Mouse (Mus musculus) lung, adult 2 months (tissue): ENCODE measurements around the gene Dab2. TPM values are rescaled to one million over a fixed set of nuclear protein-coding genes. Genes with fewer than 3 reads are reported as not detected.

Source experiments
- DNase-seq: peaks from one replicate; pipeline ENCODE4 v3.0.0; 2022
- H3K4me1 ChIP-seq: fragments of 200-500 bp; 2 replicates; pipeline ENCODE4 v1.6.1; 2011; ENCODE audit warnings: low read length; ENCODE audit not compliant: control insufficient read depth, insufficient read depth
- H3K4me3 ChIP-seq: fragments of 200-500 bp; replicated peaks from 2 replicates; pipeline ENCODE3; 2011; ENCODE audit warnings: low read depth, mild to moderate bottlenecking, control low read depth, low read length; ENCODE audit errors: extremely low read depth
- CTCF ChIP-seq: fragments of 200-500 bp; IDR thresholded peaks from 2 replicates; pipeline ENCODE4 v1.5.1; 2011; ENCODE audit warnings: mild to moderate bottlenecking, low read length, control low read depth; ENCODE audit not compliant: insufficient read depth
- POLR2A ChIP-seq: fragments of 200-500 bp; IDR thresholded peaks from 2 replicates; pipeline ENCODE4 v1.6.1; 2011; ENCODE audit warnings: low read depth, mild to moderate bottlenecking, control low read depth, low read length, borderline replicate concordance; ENCODE audit errors: extremely low read depth
- WGBS: fragments of 180-500 bp; shearing (Covaris S2); methylation state at CpG from one replicate; pipeline ENCODE4 v1.1.7; 2018; 5-methylcytosine and 5-hydroxymethylcytosine counted together
- polyA plus RNA-seq: library from polyadenylated mRNA; depleted of rRNA; stranded (reverse); fragments of >200 nt; gene quantifications from 2 replicates; pipeline ENCODE4 v1.2.3, GENCODE M21; 2012

Dab2 gene
- polyA plus RNA-seq, 1 experiment, result 43.4 TPM

DNA sequence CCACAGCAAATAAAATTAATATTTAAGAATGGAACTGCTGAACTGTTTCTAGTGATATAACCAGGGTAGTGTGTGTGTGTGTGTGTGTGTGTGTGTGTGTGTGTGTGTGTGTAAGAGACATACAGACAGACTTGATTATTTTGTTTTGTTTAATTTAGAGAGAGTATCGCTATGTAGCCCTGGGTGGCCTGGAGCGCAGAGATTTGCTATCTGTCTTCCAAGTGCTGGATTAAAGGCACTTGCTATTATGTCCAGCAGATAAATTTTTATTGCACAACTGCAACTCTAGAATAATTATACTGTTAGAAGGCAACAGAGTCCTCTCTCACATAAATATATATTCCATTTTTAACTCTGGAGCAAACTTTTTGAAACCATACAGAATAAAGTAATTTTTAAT is 102.8 kb downstream of the Dab2 start:
- no peak for DNase-seq

DNA sequence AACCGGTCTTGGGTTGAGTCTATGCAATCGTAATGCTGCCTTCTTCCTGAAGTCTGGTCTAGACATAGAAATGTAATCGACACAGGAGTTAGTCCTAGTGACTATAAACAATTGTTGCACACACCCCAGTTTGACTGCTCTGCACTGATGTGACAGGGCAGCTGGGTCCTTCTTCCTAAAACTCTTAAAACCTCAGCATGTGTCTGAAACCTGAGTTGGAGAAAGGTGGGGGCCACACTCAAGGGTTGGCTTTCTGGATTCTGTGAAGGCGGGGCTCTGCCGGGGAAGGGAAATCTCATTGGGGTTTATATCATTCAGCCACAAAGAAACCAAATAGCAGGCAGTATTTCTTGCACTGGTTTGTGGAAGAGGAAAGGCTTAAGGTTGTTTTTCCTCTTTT is 104.6 kb downstream of the Dab2 start:
- WGBS, result 60% methylated on average over 5 of the region's 5 CpGs
- 0 out of 2 replicates have a peak, but pooled peaks cover 3% of the 10 kb centered on the region for H3K4me1 ChIP-seq
- no peak for DNase-seq
- TF ChIP-seq CTCF (no peak), POLR2A (no peak)
- no peak overlapping the region for H3K4me3 ChIP-seq

More for the DNA sequence above, 102.8 kb downstream of the Dab2 start:
- 62% methylated on average over 2 of the region's 2 CpGs for WGBS
- Histone ChIP-seq H3K4me3 (no peak overlapping the region), H3K4me1 (0 out of 2 replicates have a peak, but pooled peaks cover 3% of the 10 kb centered on the region)
- no peak for TF ChIP-seq POLR2A
- TF ChIP-seq CTCF, result no peak

DNA sequence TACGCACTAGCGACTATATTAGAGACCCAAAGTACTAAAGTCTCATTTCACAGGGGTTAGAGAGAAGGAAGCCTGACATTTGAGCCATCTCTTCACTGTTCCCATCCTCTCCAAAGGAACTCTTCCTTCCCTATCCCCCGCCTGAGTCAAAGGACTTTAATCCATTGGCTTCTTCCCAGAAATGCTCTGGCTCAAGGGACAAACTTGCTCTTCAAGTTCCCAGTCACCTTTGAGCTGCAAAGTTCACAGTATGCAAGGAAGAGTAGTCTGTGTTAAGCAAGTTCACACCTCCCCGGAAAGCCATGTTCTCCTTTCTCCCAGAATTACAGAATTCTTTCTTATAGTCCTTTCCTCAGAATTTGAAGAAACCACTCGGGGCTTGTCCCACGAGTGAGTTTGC is 107.2 kb downstream of the Dab2 start:
- 84% methylated on average over 6 of the region's 6 CpGs for WGBS
- no peak for DNase-seq
- TF ChIP-seq POLR2A, result no peak
- TF ChIP-seq CTCF, result no peak

DNA sequence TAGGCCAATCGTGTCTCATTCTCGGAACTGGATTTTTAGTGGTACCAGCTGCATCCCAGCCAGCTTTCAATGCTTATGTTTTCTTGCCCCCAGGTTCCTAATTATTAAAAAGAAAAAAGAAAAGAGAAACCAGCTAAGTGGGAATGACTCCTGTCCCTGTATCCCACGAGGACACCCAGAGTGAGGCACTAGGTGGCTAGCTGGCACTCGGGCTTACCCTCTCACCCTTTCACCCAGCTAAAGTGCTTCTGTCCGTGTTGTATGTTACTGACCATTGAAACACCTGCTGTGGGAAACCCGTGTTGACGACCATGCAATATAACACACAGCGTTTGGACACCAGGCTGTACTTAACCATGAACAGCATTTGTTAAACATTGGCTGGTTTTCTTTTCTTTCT is 109.4 kb downstream of the Dab2 start:
- DNase-seq, result no peak
- TF ChIP-seq POLR2A (no peak), CTCF (no peak)
- Histone ChIP-seq H3K4me3 (no peak overlapping the region), H3K4me1 (0 out of 2 replicates have a peak, but pooled peaks cover 3% of the 10 kb centered on the region)
- 79% methylated on average over 8 of the region's 8 CpGs for WGBS

More for the DNA sequence above, 107.2 kb downstream of the Dab2 start:
- Histone ChIP-seq H3K4me3 (no peak overlapping the region), H3K4me1 (0 out of 2 replicates have a peak, but pooled peaks cover 3% of the 10 kb centered on the region)

DNA sequence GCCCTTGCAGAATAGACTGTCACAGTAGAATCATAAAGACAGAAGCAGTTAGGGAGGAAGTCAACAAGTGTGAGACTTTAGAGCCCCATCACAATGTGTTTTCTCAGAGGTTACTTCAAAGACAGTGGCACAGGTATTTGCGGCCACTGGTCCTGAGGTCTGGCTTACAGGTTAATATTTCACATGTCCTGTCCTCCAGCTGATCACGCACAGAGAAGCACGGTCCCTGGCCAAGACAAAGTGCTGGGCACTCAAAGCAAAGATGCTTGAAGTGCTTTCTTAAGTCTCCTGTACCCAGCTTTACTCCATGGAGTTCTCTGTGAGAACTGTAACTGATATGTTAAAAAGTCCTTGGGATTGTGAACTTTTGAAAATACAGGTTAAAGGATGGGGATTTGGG is 110.6 kb downstream of the Dab2 start:
- WGBS, result 73% methylated on average over 3 of the region's 3 CpGs
- TF ChIP-seq CTCF (no peak), POLR2A (no peak)

DNA sequence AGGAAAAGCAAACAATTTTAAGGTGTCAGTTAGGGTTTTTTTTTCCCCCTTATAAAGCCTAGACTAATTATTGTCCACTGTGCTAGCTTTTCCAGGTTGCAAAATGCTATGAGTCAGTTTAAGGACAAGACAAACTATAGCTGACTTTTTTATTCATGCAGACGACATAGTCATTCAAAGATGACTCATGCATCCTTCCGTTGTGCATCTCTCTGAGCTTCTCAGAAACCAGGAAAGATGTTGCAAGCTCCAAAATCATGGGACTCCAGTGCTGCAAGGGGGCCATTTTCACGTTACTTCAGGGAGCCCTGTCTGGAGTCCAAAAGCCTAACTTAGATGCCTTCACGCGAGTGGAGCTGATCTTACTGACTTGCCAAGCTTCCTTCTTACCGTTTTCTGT is 111.7 kb downstream of the Dab2 start:
- WGBS, result 58% methylated on average over 6 of the region's 6 CpGs
- DNase-seq, result no peak
- TF ChIP-seq POLR2A, result no peak
- TF ChIP-seq CTCF, result no peak
- Histone ChIP-seq H3K4me3 (no peak overlapping the region), H3K4me1 (0 out of 2 replicates have a peak, but pooled peaks cover 3% of the 10 kb centered on the region)

More for the DNA sequence above, 110.6 kb downstream of the Dab2 start:
- no peak for DNase-seq
- Histone ChIP-seq H3K4me3 (no peak overlapping the region), H3K4me1 (0 out of 2 replicates have a peak, but pooled peaks cover 3% of the 10 kb centered on the region)

DNA sequence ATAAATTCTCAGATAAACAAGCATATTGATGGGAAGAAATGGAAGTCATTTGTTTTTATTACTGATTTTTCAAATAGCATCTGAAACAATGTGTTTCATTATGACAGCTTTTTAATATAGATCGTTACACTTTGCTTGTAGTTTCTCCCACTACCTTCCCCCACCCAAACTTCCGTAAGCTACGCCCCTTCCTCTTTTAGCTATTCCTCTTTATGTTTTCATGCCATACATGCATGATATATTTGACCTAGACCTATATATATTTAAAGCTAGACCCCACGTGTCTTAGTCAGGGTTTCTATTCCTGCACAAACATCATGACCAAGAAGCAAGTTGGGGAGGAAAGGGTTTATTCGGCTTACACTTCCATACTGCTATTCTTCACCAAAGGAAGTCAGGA is 115.7 kb downstream of the Dab2 start:
- WGBS, result 66% methylated on average over 5 of the region's 5 CpGs
- no peak overlapping the region for H3K4me3 ChIP-seq
- no peak for TF ChIP-seq CTCF
- TF ChIP-seq POLR2A, result no peak
- H3K4me1 ChIP-seq, result no peaks in the 10 kb centered on the region
- DNase-seq, result no peak

DNA sequence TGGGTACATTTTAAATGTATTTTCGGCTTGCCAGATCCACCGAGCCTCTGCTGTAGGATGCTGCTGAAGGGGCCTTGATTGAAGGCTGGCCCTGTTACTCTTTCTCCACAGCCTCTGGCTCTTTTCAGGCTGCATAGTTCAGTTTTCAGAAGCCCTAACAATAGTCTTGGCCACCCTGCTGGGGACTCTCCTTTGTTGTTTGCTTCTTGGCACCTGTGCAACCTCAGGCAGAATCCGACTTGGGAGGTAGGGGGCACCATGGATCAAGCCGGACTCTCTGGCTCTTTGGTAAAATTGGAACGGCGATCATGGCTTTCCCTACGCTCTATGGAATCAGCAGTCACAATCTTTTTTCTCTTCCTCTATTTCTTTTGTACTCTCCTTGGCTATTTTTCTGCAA is 132.2 kb downstream of the Dab2 start:
- TF ChIP-seq CTCF, result no peak
- H3K4me1 ChIP-seq, result no peaks in the 10 kb centered on the region; the same call in 1 of the 2 replicates
- H3K4me3 ChIP-seq, result no peak overlapping the region
- DNase-seq, result no peak
- WGBS, result 81% methylated on average over 7 of the region's 7 CpGs

DNA sequence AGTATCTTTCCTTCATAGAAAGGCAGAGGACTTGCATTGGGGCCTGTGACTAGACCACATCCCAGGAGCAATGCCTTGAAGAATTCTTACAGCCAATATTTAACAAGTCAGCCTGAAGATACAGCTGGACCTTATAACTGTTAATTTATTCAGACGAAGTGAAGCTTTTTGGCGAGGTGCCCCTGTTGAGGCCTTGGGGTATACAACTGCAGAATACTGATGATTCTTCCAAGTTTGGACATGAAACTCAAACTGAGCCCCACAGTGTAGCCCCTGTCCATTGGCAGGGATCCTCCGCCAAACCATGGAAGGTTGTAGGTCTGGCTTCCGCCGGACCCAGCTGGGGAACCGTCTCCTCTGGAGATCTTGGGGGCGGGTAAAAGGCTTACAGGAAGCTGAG is 132.8 kb downstream of the Dab2 start:
- TF ChIP-seq POLR2A, result no peak
- no peak for TF ChIP-seq CTCF
- H3K4me1 ChIP-seq, result no peaks in the 10 kb centered on the region; the same call in 1 of the 2 replicates
- 77% methylated on average over 7 of the region's 7 CpGs for WGBS
- no peak overlapping the region for H3K4me3 ChIP-seq
- DNase-seq, result no peak

DNA sequence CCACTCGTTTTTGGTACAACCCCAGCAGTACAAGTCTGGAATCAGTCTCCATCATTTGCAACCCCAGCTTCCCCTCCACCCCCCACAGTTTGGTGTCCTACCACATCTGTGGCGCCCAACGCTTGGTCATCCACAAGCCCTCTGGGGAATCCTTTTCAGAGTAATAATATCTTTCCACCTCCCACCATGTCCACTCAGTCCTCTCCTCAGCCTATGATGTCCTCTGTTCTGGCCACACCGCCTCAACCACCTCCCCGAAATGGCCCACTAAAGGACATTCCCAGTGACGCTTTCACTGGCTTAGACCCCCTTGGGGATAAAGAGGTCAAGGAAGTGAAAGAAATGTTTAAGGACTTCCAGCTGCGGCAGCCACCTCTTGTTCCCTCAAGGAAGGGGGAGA is 135.7 kb downstream of the Dab2 start:
- no peak for DNase-seq
- Histone ChIP-seq H3K4me1 (no peaks in the 10 kb centered on the region; the same call in 1 of the 2 replicates), H3K4me3 (no peak overlapping the region)
- WGBS, result 82% methylated on average over 7 of the region's 7 CpGs
- TF ChIP-seq POLR2A (no peak), CTCF (no peak)
